Mouse (Mus musculus) E14TG2a.4 (cell line): ENCODE measurements around the gene Gm20696.

ENCODE experiments used
- CTCF ChIP-seq: conservative IDR thresholded peaks from 2 replicates; pipeline ENCODE4 v1.5.1; 2014; ENCODE audit warnings: low read length
- NANOG ChIP-seq: IDR thresholded peaks from 2 replicates; pipeline ENCODE4 v1.6.1; 2014; ENCODE audit warnings: borderline replicate concordance, low read length, mixed read lengths
- POU5F1 ChIP-seq: IDR thresholded peaks from 2 replicates; pipeline ENCODE4 v1.6.1; 2014; ENCODE audit warnings: low read length, borderline replicate concordance

GRCm38 (mm10) chr6:99392484-99392883 lies 274.1 kb downstream of the Gm20696 start:
- TF ChIP-seq CTCF (no peak), POU5F1 (no peak), NANOG (no peak)
